Mouse (Mus musculus) intestine, embryonic 14.5 days (tissue): ENCODE results near the gene Umad1. TPM values are rescaled to one million over a fixed set of nuclear protein-coding genes. Genes with fewer than 3 reads are reported as not detected.
A peak's percentile ranks its signal among the peaks of the same experiment; 100 is the strongest.

Source experiments
- ATAC-seq: fragments of 200-750 bp; cut with Nextera tagmentation; replicated peaks from 2 replicates; pipeline ENCODE4 v1.8.0; 2017; ENCODE audit warnings: low read depth, moderate number of reproducible peaks, moderate TSS enrichment, moderate library complexity; ENCODE audit not compliant: low FRiP score, low TSS enrichment
- DNase-seq: peaks from one replicate; pipeline ENCODE4 v3.0.0-alpha.2; 2018; ENCODE audit warnings: low spot score
- H3K27ac ChIP-seq: fragments of 300-500 bp; sonication (generic); 2 replicates; pipeline ENCODE4 v1.5.1; 2014; ENCODE audit warnings: low read depth, mild to moderate bottlenecking, control low read depth
- H3K27me3 ChIP-seq: fragments of 300-500 bp; sonication (generic); replicated peaks from 2 replicates; pipeline ENCODE4 v1.6.1; 2014; ENCODE audit warnings: low read length, control low read depth; ENCODE audit not compliant: control insufficient read depth, insufficient read depth
- H3K36me3 ChIP-seq: fragments of 300-500 bp; sonication (generic); 2 replicates; pipeline ENCODE4 v1.6.1; 2014; ENCODE audit warnings: low read length, control low read depth; ENCODE audit not compliant: control insufficient read depth, insufficient read depth
- H3K4me1 ChIP-seq: fragments of 300-500 bp; sonication (generic); replicated peaks from 2 replicates; pipeline ENCODE4 v1.6.1; 2014; ENCODE audit warnings: low read length, control low read depth, mixed read lengths; ENCODE audit not compliant: control insufficient read depth, insufficient read depth
- H3K4me2 ChIP-seq: fragments of 300-500 bp; sonication (generic); 2 replicates; pipeline ENCODE4 v1.6.1; 2014; ENCODE audit warnings: low read length
- H3K4me3 ChIP-seq: fragments of 300-500 bp; sonication (generic); 2 replicates; pipeline ENCODE4 v1.5.1; 2014; ENCODE audit warnings: low read depth, low read length, control low read depth, mixed read lengths
- H3K9ac ChIP-seq: fragments of 300-500 bp; sonication (generic); 2 replicates; pipeline ENCODE4 v1.6.1; 2014; ENCODE audit warnings: mild to moderate bottlenecking, low read length
- H3K9me3 ChIP-seq: fragments of 300-500 bp; sonication (generic); 2 replicates; pipeline ENCODE4 v1.6.1; 2016; ENCODE audit warnings: low read length, control low read depth; ENCODE audit not compliant: control insufficient read depth
- WGBS: fragments of 180-500 bp; shearing (Covaris S2); extraction: QIAGEN DNeasy Blood & Tissue Kit; methylation state at CpG from one replicate; pipeline ENCODE4 v1.1.7; 2014; 5-methylcytosine and 5-hydroxymethylcytosine counted together
- polyA plus RNA-seq: library from polyadenylated mRNA; unstranded; fragments of >200 nt; fragmentation: Nextera tagmentation; extraction: Ambion mirVana; gene quantifications from 2 replicates; pipeline ENCODE4 v1.2.1, GENCODE M21; 2014

Umad1 gene
- polyA plus RNA-seq, 1 experiment from 2014 or later = 21.0 TPM

DNA sequence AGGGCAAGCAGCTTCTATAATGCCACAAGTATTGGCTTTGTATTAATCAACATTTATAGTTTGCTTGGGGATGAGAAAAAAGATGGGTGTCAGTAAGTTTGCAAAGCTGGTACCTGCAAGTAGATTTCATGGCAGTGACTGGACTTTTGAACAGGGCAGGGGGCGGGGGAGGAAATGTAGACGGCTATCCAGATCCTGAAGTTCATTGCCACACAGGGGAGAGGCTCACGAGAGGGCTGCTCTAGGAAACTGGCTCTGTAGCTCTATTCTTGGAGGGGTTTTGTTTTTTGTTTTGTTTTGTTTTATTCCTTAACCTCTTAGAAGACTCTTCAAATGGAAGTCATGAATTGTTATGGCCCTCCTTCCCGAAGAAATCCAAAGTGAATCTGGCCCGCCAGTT, 162.3 kb downstream of the Umad1 start:
- no peaks in the 10 kb centered on the region for H3K9me3 ChIP-seq
- H3K9ac ChIP-seq = no peak overlapping the region
- H3K27ac ChIP-seq = no peak overlapping the region
- no peak overlapping the region for H3K4me3 ChIP-seq
- WGBS = 77% methylated on average over 5 of the region's 5 CpGs
- DNase-seq (no peak), ATAC-seq (no peak)
- no peak overlapping the region for H3K4me2 ChIP-seq
- H3K4me1 ChIP-seq = no peaks in the 10 kb centered on the region
- H3K27me3 ChIP-seq = no peaks in the 10 kb centered on the region
- H3K36me3 ChIP-seq = no peaks in the 10 kb centered on the region

DNA sequence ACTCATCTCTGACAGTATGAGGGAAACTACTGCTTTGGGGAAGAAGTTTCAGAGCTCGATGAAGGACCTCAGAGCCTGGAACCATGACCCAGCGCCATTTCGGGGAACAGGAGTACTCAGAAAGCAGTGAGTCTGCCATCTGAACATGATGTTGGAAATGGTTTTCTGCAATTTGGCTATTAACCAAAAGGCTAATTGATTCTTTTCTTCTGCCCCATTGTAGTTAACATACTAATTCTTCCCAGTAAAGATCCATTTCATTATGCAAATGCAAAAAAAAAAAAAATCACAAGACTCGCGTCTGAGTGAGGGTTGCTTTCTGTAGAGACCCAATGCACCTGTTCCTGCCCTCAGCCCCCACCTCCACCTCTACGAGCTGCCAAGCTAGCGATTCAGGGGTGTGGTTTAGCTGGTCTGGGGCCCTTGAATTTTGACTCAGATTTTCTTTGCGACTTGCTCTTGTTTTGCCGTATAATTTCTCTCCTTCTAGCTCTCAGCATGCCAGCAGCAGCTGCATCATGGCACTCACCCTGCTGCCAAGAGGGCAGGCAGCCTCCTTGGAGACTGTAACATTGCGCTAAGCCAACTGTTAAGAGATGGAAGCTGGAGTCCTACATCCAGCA, 163.0 kb downstream of the Umad1 start:
- no peaks in the 10 kb centered on the region; the same call in 1 of the 2 replicates for H3K36me3 ChIP-seq
- no peak overlapping the region for H3K4me2 ChIP-seq
- no peak overlapping the region for H3K27ac ChIP-seq
- H3K9ac ChIP-seq = no peak overlapping the region
- H3K4me1 ChIP-seq = no peaks in the 10 kb centered on the region
- no peaks in the 10 kb centered on the region for H3K27me3 ChIP-seq
- ATAC-seq (no peak), DNase-seq (no peak)
- H3K4me3 ChIP-seq = no peak overlapping the region
- no peaks in the 10 kb centered on the region for H3K9me3 ChIP-seq
- 85% methylated on average over 10 of the region's 10 CpGs for WGBS

DNA sequence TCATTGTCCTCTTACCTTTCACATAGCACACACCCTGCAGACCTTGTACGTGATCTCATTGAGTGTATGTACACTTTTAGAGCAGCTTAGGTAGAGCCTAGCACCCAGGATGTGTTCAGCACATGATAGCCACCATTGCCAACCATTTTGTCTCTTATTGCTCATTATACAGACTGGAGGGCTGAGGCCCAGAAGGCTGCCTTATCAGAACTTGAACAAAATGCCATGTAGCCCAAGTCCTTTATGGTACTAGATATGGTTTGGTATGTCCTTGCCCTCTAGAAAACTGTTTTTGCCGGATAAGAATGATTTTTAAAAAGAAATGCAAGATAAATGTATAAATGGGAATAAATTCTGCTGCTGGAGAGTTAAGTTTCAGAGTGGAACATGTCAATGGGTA, 164.1 kb downstream of the Umad1 start:
- H3K4me1 ChIP-seq = no peaks in the 10 kb centered on the region
- no peak overlapping the region for H3K9ac ChIP-seq
- H3K4me3 ChIP-seq = no peak overlapping the region
- WGBS = 91% methylated on average over 2 of the region's 2 CpGs
- H3K27me3 ChIP-seq = no peaks in the 10 kb centered on the region
- ATAC-seq = no peak
- no peak overlapping the region for H3K27ac ChIP-seq
- no peak for DNase-seq
- H3K9me3 ChIP-seq = no peaks in the 10 kb centered on the region
- no peaks in the 10 kb centered on the region; the same call in 1 of the 2 replicates for H3K36me3 ChIP-seq
- no peak overlapping the region for H3K4me2 ChIP-seq

DNA sequence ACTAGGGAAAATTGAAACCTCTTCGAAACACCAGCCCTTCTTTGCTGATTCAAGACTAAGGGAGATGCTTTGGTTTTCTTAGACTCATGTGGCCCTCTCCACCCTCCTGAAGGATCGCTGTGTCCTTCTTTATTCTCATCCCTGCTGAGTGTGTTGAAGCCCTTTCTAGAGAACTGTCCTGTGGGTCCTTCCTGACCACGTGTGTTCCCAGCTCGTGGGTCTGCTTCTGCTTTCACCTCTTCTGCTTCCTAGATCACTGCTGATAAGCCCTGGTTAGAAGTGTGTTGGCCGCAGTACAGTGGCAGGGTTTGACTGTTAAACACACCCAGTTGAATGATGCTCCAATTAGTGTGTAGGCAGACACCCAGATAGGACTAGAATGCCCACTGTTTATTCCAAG, 168.6 kb downstream of the Umad1 start:
- Histone ChIP-seq H3K9me3 (no peaks in the 10 kb centered on the region), H3K9ac (no peak overlapping the region), H3K4me2 (no peak overlapping the region), H3K27ac (no peak overlapping the region), H3K4me3 (no peak overlapping the region), H3K36me3 (no peaks in the 10 kb centered on the region; the same call in 1 of the 2 replicates), H3K4me1 (no peaks in the 10 kb centered on the region), H3K27me3 (no peaks in the 10 kb centered on the region)
- 59% methylated on average over 5 of the region's 5 CpGs for WGBS
- DNase-seq (no peak), ATAC-seq (no peak)

DNA sequence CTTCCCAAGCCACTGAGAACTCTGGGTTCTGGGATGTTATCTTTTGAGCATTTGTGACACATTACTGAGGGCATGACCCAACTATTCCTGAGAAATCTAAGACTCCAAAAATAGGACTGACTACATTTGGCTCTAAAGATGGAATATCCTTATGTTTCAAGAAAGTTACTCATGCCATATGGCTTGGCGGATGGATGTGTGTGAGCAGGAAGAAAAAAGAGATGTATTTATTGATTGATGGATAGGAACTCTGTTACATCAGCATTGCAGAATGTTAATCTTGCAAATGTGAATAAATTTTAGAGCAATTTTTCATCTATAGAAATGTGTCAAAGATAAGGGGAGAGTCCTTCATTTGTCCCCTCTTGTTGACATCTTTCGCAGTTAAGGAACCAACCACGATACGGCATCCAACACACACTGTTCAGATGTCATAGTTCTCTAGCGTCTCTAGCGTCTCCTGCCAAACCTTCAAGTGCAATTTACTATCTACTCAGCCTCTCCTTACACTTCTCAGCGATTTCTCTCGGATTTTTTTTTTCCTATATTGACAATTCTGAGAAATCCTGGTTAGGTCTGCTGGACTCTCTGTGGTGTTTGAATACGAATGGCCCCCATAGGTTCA, 171.6 kb downstream of the Umad1 start:
- no peak overlapping the region for H3K4me2 ChIP-seq
- H3K4me1 ChIP-seq = no peaks in the 10 kb centered on the region
- WGBS = 91% methylated on average over 9 of the region's 9 CpGs

DNA sequence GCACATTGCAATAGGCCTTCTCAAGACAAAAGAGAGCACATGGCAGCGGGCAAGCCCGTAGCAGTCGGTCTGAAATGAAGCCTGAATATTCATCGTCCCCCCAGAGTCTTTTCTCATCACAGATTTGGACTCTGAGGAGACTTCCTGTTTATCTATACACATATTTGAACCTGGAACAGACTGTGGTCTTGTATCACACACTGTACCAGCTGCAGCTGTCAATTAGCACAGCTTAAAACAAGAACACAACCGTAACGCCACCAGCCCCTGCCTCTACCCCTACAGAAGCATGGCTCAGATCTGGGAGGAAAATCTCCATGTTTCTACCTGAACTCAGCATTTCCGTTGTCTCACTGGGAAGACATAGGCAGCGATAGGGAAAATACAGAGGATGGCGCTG, 174.1 kb downstream of the Umad1 start:
- DNase-seq (no peak), ATAC-seq (no peak)
- Histone ChIP-seq H3K4me1 (no peaks in the 10 kb centered on the region), H3K36me3 (no peaks in the 10 kb centered on the region), H3K4me2 (no peak overlapping the region), H3K27me3 (no peaks in the 10 kb centered on the region), H3K9ac (no peak overlapping the region), H3K9me3 (no peaks in the 10 kb centered on the region), H3K4me3 (no peak overlapping the region), H3K27ac (no peak overlapping the region)
- WGBS = 77% methylated on average over 9 of the region's 9 CpGs

More for the DNA sequence above, 171.6 kb downstream of the Umad1 start:
- Histone ChIP-seq H3K27me3 (no peaks in the 10 kb centered on the region), H3K9me3 (no peaks in the 10 kb centered on the region), H3K27ac (no peak overlapping the region), H3K9ac (no peak overlapping the region), H3K36me3 (no peaks in the 10 kb centered on the region; the same call in 1 of the 2 replicates), H3K4me3 (no peak overlapping the region)
- DNase-seq = no peak
- ATAC-seq = no peak

DNA sequence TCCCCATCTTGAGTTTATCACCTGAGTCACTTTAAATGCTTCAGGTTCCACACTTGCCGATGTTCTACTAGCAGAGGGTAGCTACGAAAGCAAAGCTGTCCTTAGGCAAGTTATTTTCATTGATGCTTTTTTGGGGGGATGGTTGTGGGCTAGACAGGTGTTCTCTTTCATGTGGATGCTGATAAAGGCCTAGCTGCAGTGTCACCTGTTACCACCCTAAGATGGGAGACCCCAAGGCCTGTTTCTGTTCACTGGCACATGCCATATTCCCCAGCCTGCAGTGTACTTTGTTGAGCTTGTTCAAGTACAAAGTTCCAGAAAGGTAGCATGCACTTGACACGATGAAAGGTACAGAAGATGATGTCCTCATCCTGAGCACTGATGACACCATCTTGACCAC, 178.8 kb downstream of the Umad1 start:
- WGBS = 94% methylated on average over 3 of the region's 3 CpGs
- DNase-seq (no peak), ATAC-seq (no peak)
- Histone ChIP-seq H3K4me2 (no peak overlapping the region), H3K4me1 (no peaks in the 10 kb centered on the region), H3K4me3 (no peak overlapping the region), H3K27ac (no peak overlapping the region), H3K27me3 (no peaks in the 10 kb centered on the region), H3K36me3 (no peaks in the 10 kb centered on the region), H3K9ac (no peak overlapping the region), H3K9me3 (no peaks in the 10 kb centered on the region)

DNA sequence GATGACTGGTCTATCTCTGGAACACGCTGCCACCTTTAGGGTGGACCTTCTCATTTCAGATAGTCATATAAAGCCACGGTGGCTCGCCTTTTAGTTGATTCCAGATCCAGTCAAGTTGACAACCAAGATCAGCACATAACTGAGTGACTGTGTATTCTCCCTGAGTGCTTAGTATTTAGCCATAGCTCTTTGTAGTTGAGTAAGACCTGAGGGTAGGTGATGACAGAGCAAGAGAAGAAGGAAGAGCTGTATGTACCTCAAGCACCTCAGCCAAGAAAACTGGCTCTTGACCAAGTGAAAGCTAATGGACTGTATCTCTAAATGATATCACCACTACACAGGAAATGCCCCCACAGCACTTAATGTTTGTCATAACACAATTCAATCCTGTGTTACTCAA, 182.7 kb downstream of the Umad1 start:
- no peak overlapping the region for H3K27ac ChIP-seq
- no peaks in the 10 kb centered on the region for H3K36me3 ChIP-seq
- H3K4me1 ChIP-seq = peaks cover 2% of the 10 kb centered on the region; the same call in 1 of the 2 replicates
- no peak for ATAC-seq
- H3K9me3 ChIP-seq = no peaks in the 10 kb centered on the region
- no peaks in the 10 kb centered on the region for H3K27me3 ChIP-seq
- H3K4me2 ChIP-seq = no peak overlapping the region
- no peak overlapping the region for H3K9ac ChIP-seq
- H3K4me3 ChIP-seq = no peak overlapping the region
- no peak for DNase-seq
- WGBS = 90% methylated on average over 3 of the region's 3 CpGs

DNA sequence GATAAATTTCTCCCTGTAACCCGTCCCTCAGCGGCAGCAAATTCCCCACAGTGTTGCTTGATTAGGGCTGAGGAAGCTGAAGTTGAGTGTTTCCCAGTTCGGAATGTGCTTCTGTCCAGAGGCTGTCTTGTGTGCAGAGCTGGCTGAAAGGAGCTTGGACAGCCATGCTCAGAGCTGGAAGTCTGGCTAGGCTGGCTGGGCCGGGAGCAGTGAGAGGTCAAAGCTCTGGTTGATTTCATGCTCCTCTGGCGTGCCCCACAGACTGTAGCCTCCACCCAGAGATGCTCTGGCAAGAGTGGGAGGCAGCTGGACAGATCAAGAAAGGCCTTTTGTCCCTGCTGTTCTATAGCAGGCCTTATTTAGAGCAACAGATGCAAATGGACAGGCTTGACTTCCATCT, 187.7 kb downstream of the Umad1 start:
- no peaks in the 10 kb centered on the region for H3K9me3 ChIP-seq
- DNase-seq (peak; percentile 55), ATAC-seq (peak; percentile 60; the same call in 1 of the 2 replicates)
- no peak overlapping the region for H3K4me2 ChIP-seq
- peak overlapping the region; percentile 54; the same call in 1 of the 2 replicates for H3K27ac ChIP-seq
- no peaks in the 10 kb centered on the region for H3K27me3 ChIP-seq
- WGBS = 36% methylated on average over 5 of the region's 5 CpGs
- no peaks in the 10 kb centered on the region for H3K36me3 ChIP-seq
- H3K4me1 ChIP-seq = peaks cover 5% of the 10 kb centered on the region; the same call in 1 of the 2 replicates
- H3K9ac ChIP-seq = no peak overlapping the region
- H3K4me3 ChIP-seq = no peak overlapping the region
